Mouse (Mus musculus): Measurements from ENCODE around the gene Cebpe. TPM values are rescaled to one million over a fixed set of nuclear protein-coding genes. Genes with fewer than 3 reads are reported as not detected.

The Cebpe gene
- polyA plus RNA-seq, 1 experiment from 2014 or later, result not detected

GRCm38 (mm10) chr14:54682396-54682795, 29.6 kb downstream of the Cebpe start:
- H3K4me1 ChIP-seq (ENCODE audit: control insufficient read depth, insufficient read depth, low read length), result peaks cover 4% of the 10 kb centered on the region; the same call in 1 of the 2 replicates
- no peak overlapping the region for H3K4me3 ChIP-seq (ENCODE audit: low read depth, low read length)
- no peak for ATAC-seq (ENCODE audit: insufficient number of reproducible peaks, insufficient read depth, low FRiP score, low read depth)
- WGBS, result 85% methylated on average over 3 of the region's 3 CpGs
- no peaks in the 10 kb centered on the region for H3K9me3 ChIP-seq (ENCODE audit: control insufficient read depth, low read depth, low read length)
- H3K9ac ChIP-seq (replicated peaks; ENCODE audit: low read depth, low read length), result no peak overlapping the region
- no peak overlapping the region for H3K27ac ChIP-seq (ENCODE audit: low read length)
- H3K36me3 ChIP-seq (ENCODE audit: control insufficient read depth, insufficient read depth, low read length), result peaks cover 34% of the 10 kb centered on the region
- no peak overlapping the region for H3K4me2 ChIP-seq (replicated peaks; ENCODE audit: low read depth, low read length)
- no peaks in the 10 kb centered on the region for H3K27me3 ChIP-seq (ENCODE audit: control insufficient read depth, insufficient read depth, low read length)

GRCm38 (mm10) chr14:54678657-54679304, 33.2 kb downstream of the Cebpe start:
- Histone ChIP-seq H3K36me3 (ENCODE audit: control insufficient read depth, insufficient read depth, low read length) (peaks cover 62% of the 10 kb centered on the region), H3K4me2 (replicated peaks; ENCODE audit: low read depth, low read length) (no peak overlapping the region), H3K4me1 (ENCODE audit: control insufficient read depth, insufficient read depth, low read length) (no peaks in the 10 kb centered on the region), H3K27me3 (ENCODE audit: control insufficient read depth, insufficient read depth, low read length) (no peaks in the 10 kb centered on the region), H3K9me3 (ENCODE audit: control insufficient read depth, low read depth, low read length) (no peaks in the 10 kb centered on the region), H3K4me3 (ENCODE audit: low read depth, low read length) (no peak overlapping the region), H3K27ac (ENCODE audit: low read length) (no peak overlapping the region), H3K9ac (replicated peaks; ENCODE audit: low read depth, low read length) (no peak overlapping the region)
- 79% methylated on average over 16 of the region's 16 CpGs for WGBS
- ATAC-seq (ENCODE audit: insufficient number of reproducible peaks, insufficient read depth, low FRiP score, low read depth), result no peak

DNA sequence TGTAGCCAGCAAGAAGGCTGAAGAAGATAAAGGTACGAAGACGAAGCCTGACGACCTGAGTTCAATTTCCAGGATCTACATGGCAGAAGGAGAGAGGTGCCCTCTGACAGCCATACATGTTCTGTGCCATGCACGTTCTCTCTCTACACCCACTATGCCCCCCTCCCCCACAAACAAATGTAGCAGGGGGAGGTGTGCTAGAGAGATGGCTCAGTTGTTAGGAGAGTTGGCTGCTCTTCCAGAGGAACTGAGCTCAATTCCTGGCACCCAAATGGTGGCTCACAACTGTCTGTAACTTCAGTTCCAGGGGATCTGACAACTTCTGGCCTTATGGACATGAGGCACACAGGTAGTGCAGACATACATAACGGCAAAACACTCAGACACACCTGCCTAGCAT, 35.7 kb downstream of the Cebpe start:
- no peaks in the 10 kb centered on the region for H3K27me3 ChIP-seq (ENCODE audit: control insufficient read depth, insufficient read depth, low read length)
- H3K4me2 ChIP-seq (replicated peaks; ENCODE audit: low read depth, low read length), result no peak overlapping the region
- H3K27ac ChIP-seq (ENCODE audit: low read length), result no peak overlapping the region
- H3K9ac ChIP-seq (replicated peaks; ENCODE audit: low read depth, low read length), result no peak overlapping the region
- no peaks in the 10 kb centered on the region for H3K9me3 ChIP-seq (ENCODE audit: control insufficient read depth, low read depth, low read length)
- 80% methylated on average over 5 of the region's 5 CpGs for WGBS
- no peak for ATAC-seq (ENCODE audit: insufficient number of reproducible peaks, insufficient read depth, low FRiP score, low read depth)
- H3K4me3 ChIP-seq (ENCODE audit: low read depth, low read length), result no peak overlapping the region
- no peaks in the 10 kb centered on the region for H3K4me1 ChIP-seq (ENCODE audit: control insufficient read depth, insufficient read depth, low read length)
- peaks cover 69% of the 10 kb centered on the region for H3K36me3 ChIP-seq (ENCODE audit: control insufficient read depth, insufficient read depth, low read length)

DNA sequence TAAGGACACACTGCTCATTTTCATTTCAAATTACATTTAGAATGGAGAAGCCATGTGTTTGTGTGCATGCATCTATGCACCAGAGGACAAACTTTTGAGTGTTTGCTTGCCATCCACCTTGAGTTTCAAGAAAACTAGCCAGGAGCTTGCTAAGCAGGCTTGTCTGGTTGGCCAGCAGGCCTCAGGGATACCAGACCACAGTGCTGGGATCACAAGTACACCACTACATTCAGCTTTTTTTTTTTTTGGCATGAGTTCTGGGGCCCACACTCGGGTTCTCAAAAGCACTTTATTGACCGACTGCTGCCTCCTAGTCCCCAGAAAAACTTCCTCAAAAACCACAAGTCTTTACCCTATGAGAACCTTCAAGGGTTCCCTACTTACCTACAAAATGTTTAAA, 37.7 kb downstream of the Cebpe start:
- 69% methylated on average over 2 of the region's 2 CpGs for WGBS

DNA sequence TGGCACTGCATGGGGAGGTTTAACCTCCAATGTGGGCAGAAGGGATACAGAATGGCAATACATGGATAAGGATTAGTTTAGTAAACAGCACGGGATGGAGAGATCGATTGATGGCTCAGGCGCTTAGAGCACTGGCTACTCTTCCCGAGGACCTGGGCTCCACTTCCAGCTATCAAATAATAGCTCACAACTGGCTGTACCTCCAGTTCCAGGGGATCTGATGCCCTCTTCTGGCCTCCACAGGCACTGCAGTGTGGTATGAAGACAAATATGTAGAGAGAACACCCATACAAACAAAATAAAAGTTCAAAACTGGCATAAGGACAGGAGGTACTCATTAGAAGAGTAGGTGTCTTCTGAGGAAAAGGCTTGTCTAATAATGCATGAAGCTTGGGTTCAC, 42.6 kb downstream of the Cebpe start:
- no peaks in the 10 kb centered on the region for H3K4me1 ChIP-seq (ENCODE audit: control insufficient read depth, insufficient read depth, low read length)
- no peak overlapping the region for H3K4me2 ChIP-seq (replicated peaks; ENCODE audit: low read depth, low read length)
- no peak overlapping the region for H3K27ac ChIP-seq (ENCODE audit: low read length)
- 73% methylated on average over 4 of the region's 4 CpGs for WGBS
- no peak for ATAC-seq (ENCODE audit: insufficient number of reproducible peaks, insufficient read depth, low FRiP score, low read depth)
- H3K9ac ChIP-seq (replicated peaks; ENCODE audit: low read depth, low read length), result no peak overlapping the region
- H3K36me3 ChIP-seq (ENCODE audit: control insufficient read depth, insufficient read depth, low read length), result peaks cover 64% of the 10 kb centered on the region
- no peak overlapping the region for H3K4me3 ChIP-seq (ENCODE audit: low read depth, low read length)
- H3K27me3 ChIP-seq (ENCODE audit: control insufficient read depth, insufficient read depth, low read length), result no peaks in the 10 kb centered on the region
- H3K9me3 ChIP-seq (ENCODE audit: control insufficient read depth, low read depth, low read length), result no peaks in the 10 kb centered on the region

More for the DNA sequence above, 37.7 kb downstream of the Cebpe start:
- Histone ChIP-seq H3K27me3 (ENCODE audit: control insufficient read depth, insufficient read depth, low read length) (no peaks in the 10 kb centered on the region), H3K4me3 (ENCODE audit: low read depth, low read length) (no peak overlapping the region), H3K4me1 (ENCODE audit: control insufficient read depth, insufficient read depth, low read length) (no peaks in the 10 kb centered on the region), H3K4me2 (replicated peaks; ENCODE audit: low read depth, low read length) (no peak overlapping the region), H3K27ac (ENCODE audit: low read length) (no peak overlapping the region), H3K9ac (replicated peaks; ENCODE audit: low read depth, low read length) (no peak overlapping the region), H3K9me3 (ENCODE audit: control insufficient read depth, low read depth, low read length) (no peaks in the 10 kb centered on the region), H3K36me3 (ENCODE audit: control insufficient read depth, insufficient read depth, low read length) (peaks cover 73% of the 10 kb centered on the region)
- ATAC-seq (ENCODE audit: insufficient number of reproducible peaks, insufficient read depth, low FRiP score, low read depth), result no peak

DNA sequence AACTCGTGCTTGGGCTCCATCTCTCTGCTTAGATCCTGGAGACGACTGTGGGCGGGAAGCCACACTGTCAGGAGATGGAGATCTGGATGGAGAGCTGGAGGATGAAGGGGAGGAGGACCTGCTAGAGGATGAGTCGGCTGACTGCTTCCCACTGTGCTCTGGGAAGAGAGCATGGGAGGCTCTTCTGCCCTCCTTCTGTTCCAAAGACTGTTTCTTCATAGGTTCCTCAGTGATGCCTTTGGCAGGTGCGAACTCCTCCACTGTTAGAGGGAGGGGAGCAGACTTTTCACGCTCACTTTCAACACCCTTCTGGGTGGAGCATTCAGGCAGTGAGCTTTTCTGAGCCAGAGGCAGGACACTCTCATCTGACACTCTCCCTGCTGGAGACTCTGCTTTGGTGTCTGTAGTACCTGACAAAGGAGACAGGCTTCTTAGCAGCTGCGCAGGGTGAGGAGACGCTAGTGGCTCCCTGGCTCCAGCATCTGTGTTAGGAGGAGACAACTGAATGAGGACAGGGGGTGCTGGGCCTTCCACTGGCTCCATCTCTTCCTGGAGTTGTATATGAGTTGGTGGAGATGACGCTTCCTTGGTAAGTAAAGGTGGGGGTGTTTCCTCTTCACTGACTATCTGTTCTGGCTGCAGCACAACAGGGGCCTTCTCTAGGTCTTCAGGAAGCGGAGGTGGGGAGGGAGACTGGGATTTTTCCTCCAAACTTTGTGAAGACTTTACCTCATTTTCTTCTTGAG, 47.3 kb downstream of the Cebpe start:
- peaks cover 75% of the 10 kb centered on the region for H3K36me3 ChIP-seq (ENCODE audit: control insufficient read depth, insufficient read depth, low read length)
- ATAC-seq (ENCODE audit: insufficient number of reproducible peaks, insufficient read depth, low FRiP score, low read depth), result no peak
- H3K27me3 ChIP-seq (ENCODE audit: control insufficient read depth, insufficient read depth, low read length), result no peaks in the 10 kb centered on the region
- H3K4me1 ChIP-seq (ENCODE audit: control insufficient read depth, insufficient read depth, low read length), result no peaks in the 10 kb centered on the region
- H3K4me2 ChIP-seq (replicated peaks; ENCODE audit: low read depth, low read length), result no peak overlapping the region
- no peak overlapping the region for H3K27ac ChIP-seq (ENCODE audit: low read length)
- H3K9ac ChIP-seq (replicated peaks; ENCODE audit: low read depth, low read length), result no peak overlapping the region
- no peaks in the 10 kb centered on the region for H3K9me3 ChIP-seq (ENCODE audit: control insufficient read depth, low read depth, low read length)
- 86% methylated on average over 10 of the region's 10 CpGs for WGBS
- no peak overlapping the region for H3K4me3 ChIP-seq (ENCODE audit: low read depth, low read length)

Other genes with a start within 250 kb of the Cebpe start
- 38.1 and 41.7 TPM in 2 replicates for gene Lrp10, start 248.0 kb downstream of the Cebpe start, polyA plus RNA-seq (2014; fragmentation: Nextera tagmentation; extraction: Ambion mirVana)
- gene Rem2, start 236.1 kb downstream of the Cebpe start, polyA plus RNA-seq (2014; fragmentation: Nextera tagmentation; extraction: Ambion mirVana), result 1.5 and 2.0 TPM in 2 replicates
- gene Prmt5, start 194.6 kb downstream of the Cebpe start, polyA plus RNA-seq (2014; fragmentation: Nextera tagmentation; extraction: Ambion mirVana), result 79.8 and 80.4 TPM in 2 replicates
- 48.2 and 52.5 TPM in 2 replicates for gene Haus4, start 157.6 kb downstream of the Cebpe start, polyA plus RNA-seq (2014; fragmentation: Nextera tagmentation; extraction: Ambion mirVana)
- gene Ajuba, start 134.6 kb downstream of the Cebpe start, polyA plus RNA-seq (2014; fragmentation: Nextera tagmentation; extraction: Ambion mirVana), result 26.2 and 30.3 TPM in 2 replicates
- 7.9 and 8.3 TPM in 2 replicates for gene 4931414P19Rik, start 106.2 kb downstream of the Cebpe start, polyA plus RNA-seq (2014; fragmentation: Nextera tagmentation; extraction: Ambion mirVana)
- 355 and 361 TPM in 2 replicates for gene Psmb5, start 94.2 kb downstream of the Cebpe start, polyA plus RNA-seq (2014; fragmentation: Nextera tagmentation; extraction: Ambion mirVana)
- gene Psmb11, start 90.7 kb downstream of the Cebpe start, polyA plus RNA-seq (2014; fragmentation: Nextera tagmentation; extraction: Ambion mirVana), result 0.06 TPM in 1 of 2 replicates, not detected in the other
- gene Gm17606, start 71.2 kb downstream of the Cebpe start, polyA plus RNA-seq (2014; fragmentation: Nextera tagmentation; extraction: Ambion mirVana), result not detected in 2 replicates
- 4.5 and 5.1 TPM in 2 replicates for gene Cdh24, start 70.8 kb downstream of the Cebpe start, polyA plus RNA-seq (2014; fragmentation: Nextera tagmentation; extraction: Ambion mirVana)
- 82.9 and 88.9 TPM in 2 replicates for gene 1700123O20Rik, start 26.0 kb downstream of the Cebpe start, polyA plus RNA-seq (2014; fragmentation: Nextera tagmentation; extraction: Ambion mirVana)
- gene Acin1, start 25.2 kb downstream of the Cebpe start, polyA plus RNA-seq (2014; fragmentation: Nextera tagmentation; extraction: Ambion mirVana), result 145 and 147 TPM in 2 replicates
- 0.17 and 0.24 TPM in 2 replicates for gene Gm29776, start 13.3 kb downstream of the Cebpe start, polyA plus RNA-seq (2014; fragmentation: Nextera tagmentation; extraction: Ambion mirVana)
- 5.4 and 5.8 TPM in 2 replicates for gene Slc7a8, start 69.8 kb upstream of the Cebpe start, polyA plus RNA-seq (2014; fragmentation: Nextera tagmentation; extraction: Ambion mirVana)
- not detected in 2 replicates for gene Rnf212b, start 102.0 kb upstream of the Cebpe start, polyA plus RNA-seq (2014; fragmentation: Nextera tagmentation; extraction: Ambion mirVana)
- 7.9 and 9.2 TPM in 2 replicates for gene Homez, start 158.8 kb upstream of the Cebpe start, polyA plus RNA-seq (2014; fragmentation: Nextera tagmentation; extraction: Ambion mirVana)
- 2.8 and 2.9 TPM in 2 replicates for gene Ppp1r3e, start 165.4 kb upstream of the Cebpe start, polyA plus RNA-seq (2014; fragmentation: Nextera tagmentation; extraction: Ambion mirVana)
- 6.1 and 6.2 TPM in 2 replicates for gene Bcl2l2, start 171.2 kb upstream of the Cebpe start, polyA plus RNA-seq (2014; fragmentation: Nextera tagmentation; extraction: Ambion mirVana)
- not detected in 2 replicates for gene Gm20521, start 171.3 kb upstream of the Cebpe start, polyA plus RNA-seq (2014; fragmentation: Nextera tagmentation; extraction: Ambion mirVana)
- 136 and 152 TPM in 2 replicates for gene Pabpn1, start 180.3 kb upstream of the Cebpe start, polyA plus RNA-seq (2014; fragmentation: Nextera tagmentation; extraction: Ambion mirVana)
- gene Slc22a17, start 201.0 kb upstream of the Cebpe start, polyA plus RNA-seq (2014; fragmentation: Nextera tagmentation; extraction: Ambion mirVana), result 44.9 and 51.3 TPM in 2 replicates
- gene Efs, start 214.0 kb upstream of the Cebpe start, polyA plus RNA-seq (2014; fragmentation: Nextera tagmentation; extraction: Ambion mirVana), result 40.1 and 41.0 TPM in 2 replicates
- gene Il25, start 220.5 kb upstream of the Cebpe start, polyA plus RNA-seq (2014; fragmentation: Nextera tagmentation; extraction: Ambion mirVana), result 0.32 TPM in 1 of 2 replicates, not detected in the other
- 7.1 and 8.5 TPM in 2 replicates for gene Cmtm5, start 224.1 kb upstream of the Cebpe start, polyA plus RNA-seq (2014; fragmentation: Nextera tagmentation; extraction: Ambion mirVana)

Measured in stomach, embryonic 14.5 days (tissue).